Mouse (Mus musculus) frontal cortex, postnatal 25 days (tissue): Measurements from ENCODE around the gene Ubap1l.

Experiments
- DNase-seq, 2 experiments: peaks; one replicate each; pipeline ENCODE4 v3.0.0; 2022; ENCODE audit warnings: low spot score in 2 of 2

Ubap1l gene

GRCm38 (mm10) chr9:65374468-65375162 is 13.8 kb downstream of the Ubap1l start:
- DNase-seq, result no peak

- DNase-seq, result peak in 1 of 2 experiments; percentile 54
These were observed 14.5 kb downstream of the Ubap1l start for GRCm38 (mm10) chr9:65375163-65375934.

- no peak for DNase-seq
These were observed 20.3 kb downstream of the Ubap1l start for GRCm38 (mm10) chr9:65381017-65381590.

GRCm38 (mm10) chr9:65382031-65382750 is 21.4 kb downstream of the Ubap1l start:
- no peak for DNase-seq

GRCm38 (mm10) chr9:65382751-65383097 is 21.9 kb downstream of the Ubap1l start:
- DNase-seq, result no peak

GRCm38 (mm10) chr9:65384276-65384675 is 23.4 kb downstream of the Ubap1l start:
- no peak for DNase-seq

GRCm38 (mm10) chr9:65386373-65387140 is 25.7 kb downstream of the Ubap1l start:
- DNase-seq, result no peak

GRCm38 (mm10) chr9:65390752-65391612 is 30.1 kb downstream of the Ubap1l start:
- DNase-seq, result no peak

- no peak for DNase-seq
These were observed 30.7 kb downstream of the Ubap1l start, which contains the start of gene Kbtbd13 for GRCm38 (mm10) chr9:65391613-65391964. TSS of gene Kbtbd13 (minus strand) at chr9:65391652.

GRCm38 (mm10) chr9:65392638-65393364 is 32.0 kb downstream of the Ubap1l start:
- DNase-seq, result peak; percentile 42 to 59

GRCm38 (mm10) chr9:65393606-65394005 is 32.8 kb downstream of the Ubap1l start:
- no peak for DNase-seq

- no peak for DNase-seq
These were observed 33.5 kb downstream of the Ubap1l start for GRCm38 (mm10) chr9:65394360-65394759.

GRCm38 (mm10) chr9:65398279-65398678 is 37.4 kb downstream of the Ubap1l start, which contains the start of gene Rasl12:
TSS of gene Rasl12 (plus strand) at chr9:65398506.
- peak in 1 of 2 experiments; percentile 25 for DNase-seq

- no peak for DNase-seq
These were observed 39.1 kb downstream of the Ubap1l start for GRCm38 (mm10) chr9:65399934-65400333.

GRCm38 (mm10) chr9:65404331-65405183 is 43.7 kb downstream of the Ubap1l start:
- DNase-seq, result peak; percentile 32 to 51

- no peak for DNase-seq
These were observed 44.3 kb downstream of the Ubap1l start for GRCm38 (mm10) chr9:65405184-65405449.

GRCm38 (mm10) chr9:65407327-65407726 is 46.5 kb downstream of the Ubap1l start:
- no peak for DNase-seq

- no peak for DNase-seq
These were observed 47.0 kb downstream of the Ubap1l start for GRCm38 (mm10) chr9:65407861-65408260.

- DNase-seq, result no peak
These were observed 48.0 kb downstream of the Ubap1l start for GRCm38 (mm10) chr9:65408871-65409295.
